Mouse (Mus musculus): ENCODE measurements at regions not wholly inside any gene's neighbourhood (a gene's known extent, or its start where the extent isn't known, plus 50 kb on each side); places are given as distances from the start of the nearest gene placed in this dataset.
"Not testable (repeated sequence)": the region's sequence is repeated elsewhere in the genome, so short reads cannot be mapped to it uniquely, and the experiment has no call there.

DNA sequence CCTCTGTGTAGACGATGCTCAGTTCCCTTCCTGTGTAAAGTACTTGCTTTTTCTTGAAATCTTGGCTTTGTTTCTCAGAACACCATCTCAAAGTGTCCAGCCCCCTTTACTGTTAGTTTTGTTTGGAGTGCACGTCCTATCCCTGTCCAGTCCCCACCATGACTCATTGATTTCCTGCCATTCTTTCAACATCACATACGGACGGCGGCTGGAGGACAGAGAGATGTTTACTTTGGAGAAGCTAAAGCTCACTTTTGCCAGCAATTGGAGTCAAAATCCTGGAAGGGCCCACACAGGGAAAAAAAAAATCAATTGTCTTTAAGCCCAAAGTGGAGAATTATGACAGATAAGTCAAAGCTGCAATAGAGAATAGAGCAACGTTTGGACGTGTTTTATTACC lies 51.8 kb downstream of the Gm5426 start:
- DNase-seq (ENCODE audit: extremely low spot score, low spot score) = no peak

GRCm38 (mm10) chr10:96190168-96190987 lies 54.0 kb downstream of the Gm5426 start:
- no peak for DNase-seq (ENCODE audit: extremely low spot score, low spot score)

- DNase-seq (ENCODE audit: extremely low spot score, low spot score) = no peak
Observed at GRCm38 (mm10) chr10:96200932-96201641, 64.7 kb downstream of the Gm5426 start.

DNA sequence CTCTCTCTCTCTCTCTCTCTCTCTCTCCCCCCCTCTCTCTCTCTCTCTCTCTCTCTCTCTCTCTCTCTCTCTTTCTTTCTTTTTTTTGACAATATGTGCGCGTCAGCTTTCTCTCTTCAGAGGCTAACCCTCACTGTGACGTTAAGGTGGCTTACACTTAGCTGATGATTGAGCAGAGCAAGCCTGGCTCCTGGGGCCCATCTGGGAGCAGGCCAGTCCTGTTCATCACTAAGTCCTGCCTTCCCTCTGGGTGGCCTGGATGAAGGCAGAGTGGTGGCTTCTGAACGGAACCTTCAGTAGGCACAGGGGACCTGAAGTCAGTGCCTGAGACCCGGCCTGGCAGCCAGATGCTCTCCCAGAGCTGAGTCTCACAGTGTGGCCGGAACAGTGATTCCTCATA lies 65.5 kb downstream of the Gm5426 start:
- peak; percentile 31 for DNase-seq (ENCODE audit: extremely low spot score, low spot score)

DNA sequence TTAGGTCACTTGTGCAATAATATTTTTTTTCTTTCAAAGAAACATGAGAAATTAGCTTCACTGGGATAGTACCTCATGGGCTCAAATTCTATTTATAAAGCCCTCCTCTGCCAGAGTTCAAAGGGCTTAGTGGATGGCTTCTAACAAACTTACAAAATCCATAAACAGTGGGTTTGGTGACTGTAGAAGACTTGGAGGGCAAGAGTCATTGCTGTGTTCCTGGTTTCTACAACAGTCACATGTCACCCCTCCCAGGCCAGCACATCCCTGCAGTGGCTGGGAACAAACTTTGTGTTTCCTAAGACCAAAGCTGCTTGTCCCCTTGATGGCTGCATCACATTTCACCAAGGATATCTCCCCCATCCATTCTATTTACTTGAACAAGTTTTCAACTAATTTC lies 66.5 kb downstream of the Gm5426 start:
- no peak for DNase-seq (ENCODE audit: extremely low spot score, low spot score)

DNA sequence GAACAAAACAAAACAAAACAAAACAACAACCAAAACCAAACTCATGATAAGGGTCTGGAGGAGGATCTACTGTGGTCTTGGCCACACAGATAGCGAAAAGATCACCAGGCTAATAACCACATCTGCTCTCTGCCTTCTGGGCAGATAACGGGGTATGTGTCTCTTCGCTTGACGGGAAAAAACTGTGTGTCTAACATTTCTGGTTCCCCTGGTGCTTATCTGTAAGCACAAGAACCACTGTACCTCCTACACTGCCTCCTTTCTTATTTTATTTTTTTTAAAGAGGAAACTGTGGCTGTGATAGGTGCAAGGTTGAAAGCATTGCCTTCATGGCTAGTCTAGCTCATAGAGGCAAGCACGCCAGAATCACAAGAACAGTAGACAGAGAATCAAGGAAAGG lies 67.8 kb downstream of the Gm5426 start:
- DNase-seq (ENCODE audit: extremely low spot score, low spot score) = no peak

GRCm38 (mm10) chr10:96209171-96209570 lies 72.8 kb downstream of the Gm5426 start:
- DNase-seq (ENCODE audit: extremely low spot score, low spot score) = no peak

DNA sequence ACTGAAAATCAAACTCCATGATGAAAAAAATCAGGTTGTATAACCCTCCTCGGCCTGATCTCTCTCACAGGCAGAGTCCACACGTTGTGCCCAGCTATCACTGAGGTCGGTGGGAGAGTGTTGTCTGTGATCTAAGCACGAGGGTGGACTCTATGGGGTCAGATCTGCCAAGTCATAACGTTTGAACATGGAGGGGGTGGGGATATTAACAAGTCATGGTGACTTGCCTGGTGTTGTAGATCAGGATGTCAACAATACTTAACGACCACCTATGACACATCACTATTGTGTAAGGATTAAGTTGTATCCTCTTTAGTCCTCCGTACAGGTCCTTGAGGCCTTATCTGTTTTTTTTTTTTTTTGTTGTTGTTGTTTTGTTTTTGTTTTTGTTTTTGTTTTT lies 74.8 kb downstream of the Gm5426 start:
- DNase-seq (ENCODE audit: extremely low spot score, low spot score) = no peak

- DNase-seq (ENCODE audit: extremely low spot score, low spot score) = peak; percentile 90
Observed at GRCm38 (mm10) chr10:96213876-96214275, 77.5 kb downstream of the Gm5426 start.

- no peak for DNase-seq (ENCODE audit: extremely low spot score, low spot score)
Observed at GRCm38 (mm10) chr10:96214285-96214684, 77.9 kb downstream of the Gm5426 start.

- DNase-seq (ENCODE audit: extremely low spot score, low spot score) = no peak
Observed at GRCm38 (mm10) chr10:96214946-96215345, 78.5 kb downstream of the Gm5426 start.

DNA sequence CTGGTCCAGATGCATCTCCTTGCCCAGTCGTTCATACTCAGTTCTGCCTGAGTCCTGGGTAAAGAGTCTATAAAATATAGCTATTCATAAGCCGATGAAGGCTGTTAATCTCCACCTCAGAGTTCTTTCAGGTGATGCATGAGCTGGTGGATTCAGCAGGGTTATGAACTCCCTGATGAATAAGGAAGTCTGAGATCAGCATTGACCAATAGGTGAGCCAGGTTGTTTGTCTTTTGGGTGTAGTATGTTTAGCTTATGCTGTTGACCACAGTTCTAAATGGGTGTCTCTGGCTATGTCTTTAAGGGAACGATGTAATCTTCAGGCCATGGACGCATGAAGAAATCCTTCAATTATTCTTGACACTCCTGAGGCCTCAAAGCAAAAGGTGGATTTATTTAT lies 84.3 kb downstream of the Gm5426 start:
- DNase-seq (ENCODE audit: extremely low spot score, low spot score) = no peak

DNA sequence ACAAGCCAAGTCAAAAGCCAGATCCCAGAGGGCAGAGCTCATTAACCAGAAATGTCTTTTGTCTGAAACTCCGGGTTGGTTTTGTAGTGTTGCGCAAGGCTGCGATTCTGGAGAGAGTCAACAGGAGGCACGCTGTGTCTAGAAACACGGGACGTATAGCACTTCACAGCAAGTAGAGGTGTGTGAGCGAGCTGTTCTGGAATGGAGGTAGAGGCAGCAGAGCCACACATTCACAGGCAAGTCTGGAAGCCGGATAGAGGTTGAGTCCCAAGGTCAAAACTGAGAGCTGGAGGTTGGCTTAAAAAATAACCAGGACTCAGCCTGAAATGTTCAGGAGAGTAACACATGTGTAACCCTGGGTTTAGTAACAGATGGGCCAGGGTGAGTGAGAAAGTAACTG lies 94.0 kb downstream of the Gm5426 start:
- no peak for DNase-seq (ENCODE audit: extremely low spot score, low spot score)

- no peak for DNase-seq (ENCODE audit: extremely low spot score, low spot score)
Observed at GRCm38 (mm10) chr10:96231309-96231708, 94.9 kb downstream of the Gm5426 start.

DNA sequence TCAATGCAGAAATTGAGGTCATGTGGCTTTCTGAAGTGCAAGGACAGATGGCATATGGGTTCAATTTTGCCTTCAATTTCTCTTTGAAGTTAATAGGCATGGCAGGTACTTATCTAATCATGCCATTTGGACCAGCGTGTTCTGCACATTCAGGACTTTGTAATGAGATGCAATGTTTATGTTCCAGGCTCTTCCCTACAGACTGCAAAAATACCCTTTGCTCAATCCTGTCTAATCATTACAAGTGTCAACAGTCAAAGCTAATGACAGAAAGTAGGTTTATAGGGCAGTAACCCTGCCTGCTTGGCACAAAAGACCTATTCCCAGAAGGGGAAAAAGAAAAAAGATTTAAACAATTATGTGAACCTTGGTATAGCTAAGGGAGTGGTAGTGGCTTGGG lies 96.5 kb downstream of the Gm5426 start:
- DNase-seq (ENCODE audit: extremely low spot score, low spot score) = no peak

GRCm38 (mm10) chr10:96234564-96235412 lies 98.4 kb downstream of the Gm5426 start:
- DNase-seq (ENCODE audit: extremely low spot score, low spot score) = peak; percentile 18

DNA sequence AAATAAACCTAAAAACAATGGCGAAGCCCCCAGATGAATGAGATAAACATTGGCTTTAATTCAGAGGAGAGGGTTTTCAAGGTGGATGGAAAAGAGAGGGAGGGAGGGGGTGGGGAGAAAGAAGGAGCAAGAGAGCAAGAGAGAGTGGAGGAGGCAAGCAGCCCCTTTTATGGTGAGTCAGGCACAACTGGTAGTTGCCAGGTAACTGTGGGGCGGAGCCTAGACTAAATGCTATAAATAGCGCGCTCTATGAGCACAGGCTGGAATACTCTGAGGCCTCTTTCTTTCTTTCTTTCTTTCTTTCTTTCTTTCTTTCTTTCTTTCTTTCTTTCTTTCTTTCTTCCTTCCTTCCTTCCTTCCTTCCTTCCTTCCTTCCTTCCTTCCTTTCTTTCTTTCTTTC lies 99.6 kb downstream of the Gm5426 start:
- DNase-seq (ENCODE audit: extremely low spot score, low spot score) = not testable (repeated sequence)

DNA sequence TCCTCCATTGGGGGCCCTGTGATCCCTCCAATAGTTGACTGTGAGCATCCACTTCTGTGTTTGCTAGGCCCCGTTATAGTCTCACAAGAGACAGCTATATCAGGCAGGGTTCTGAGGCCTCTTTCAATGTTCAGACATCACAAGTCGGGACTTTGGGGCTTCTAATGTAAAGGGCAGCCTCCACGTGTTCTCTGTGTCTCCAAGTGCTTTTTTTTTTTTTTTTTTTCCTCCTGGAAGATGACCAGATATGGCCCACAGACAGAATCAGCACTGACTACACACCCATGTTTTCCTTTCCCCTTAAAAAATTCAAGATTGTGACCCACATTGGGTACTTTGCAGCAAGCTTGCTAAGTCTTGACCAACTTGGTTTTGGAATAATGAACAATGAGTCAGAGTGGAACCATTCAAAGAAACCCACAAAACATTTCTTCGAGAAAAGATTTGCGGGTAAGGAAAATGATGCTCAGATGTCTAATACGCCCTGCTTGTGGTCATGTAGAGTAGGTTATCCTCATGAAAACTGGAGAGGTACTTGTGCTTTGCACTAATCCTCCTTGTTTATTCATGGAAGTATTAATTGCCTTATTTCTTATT lies 100.5 kb downstream of the Gm5426 start:
- DNase-seq (ENCODE audit: extremely low spot score, low spot score) = no peak

DNA sequence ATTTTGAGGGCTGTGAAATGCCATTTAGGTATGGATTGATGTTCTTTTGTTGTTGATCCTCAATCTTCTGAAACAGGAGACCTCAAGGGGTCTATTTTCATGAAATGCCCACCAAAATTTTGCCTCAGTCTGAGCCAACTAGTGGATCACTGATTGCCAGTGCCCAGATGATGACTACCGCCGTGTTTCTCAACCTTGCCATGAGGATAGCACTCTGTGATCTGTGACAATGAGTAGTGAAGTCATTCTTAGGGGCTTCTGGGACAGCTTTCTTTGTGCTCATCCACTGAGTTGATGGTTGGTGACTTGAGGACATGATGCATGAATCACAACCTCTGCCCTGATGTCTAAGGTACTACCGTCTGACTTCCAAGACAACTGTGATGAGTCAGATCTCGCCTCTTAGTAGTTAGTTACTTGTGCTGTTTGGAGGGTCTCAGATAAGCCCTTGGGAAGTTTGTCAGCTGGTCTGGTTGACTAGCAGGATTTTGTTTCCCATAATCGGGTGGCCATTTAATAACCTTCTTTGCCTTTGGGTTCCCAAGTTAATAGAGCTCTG lies 101.2 kb downstream of the Gm5426 start:
- DNase-seq (ENCODE audit: extremely low spot score, low spot score) = no peak

DNA sequence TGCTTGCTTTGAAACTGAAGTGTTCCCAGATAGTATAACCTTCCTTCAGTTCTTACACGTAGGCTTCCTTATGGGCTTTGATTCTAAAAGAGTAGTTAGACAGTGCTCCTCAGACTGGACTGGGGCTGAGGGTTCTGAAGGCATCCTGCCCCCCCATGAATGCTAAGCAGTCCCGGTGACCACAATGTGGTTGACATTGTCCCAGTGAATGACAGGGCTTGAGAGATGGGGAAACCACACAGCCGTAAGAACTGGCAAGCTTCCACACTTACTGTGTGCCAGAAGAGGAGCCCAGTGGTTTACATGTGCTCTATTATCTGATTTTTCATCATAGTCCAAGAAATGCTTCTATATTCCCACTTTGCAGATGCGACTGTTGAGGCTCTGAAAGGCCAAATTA lies 101.8 kb downstream of the Gm5426 start:
- no peak for DNase-seq (ENCODE audit: extremely low spot score, low spot score)

DNA sequence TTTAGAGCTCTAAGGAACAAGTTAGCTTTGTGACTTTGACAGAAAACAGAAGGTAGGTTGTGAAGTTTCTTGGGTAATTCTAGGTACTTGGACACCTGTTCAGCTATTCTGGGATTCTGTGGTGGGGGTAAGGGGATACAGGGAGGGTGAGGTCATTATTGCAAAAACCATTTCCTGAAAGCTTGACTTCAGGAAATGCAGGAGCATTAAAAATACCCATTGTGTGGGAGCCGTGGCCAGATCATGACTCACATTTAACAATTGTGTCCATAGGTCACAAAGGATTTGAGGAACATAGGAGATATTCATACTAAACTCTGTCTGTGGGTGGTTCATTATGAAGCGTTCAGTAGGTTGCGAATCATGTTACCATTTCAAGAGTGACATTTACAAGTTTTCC lies 102.4 kb downstream of the Gm5426 start:
- DNase-seq (ENCODE audit: extremely low spot score, low spot score) = no peak

All from neural tube, embryonic 10.5 days (tissue).